Mouse (Mus musculus): ENCODE results near the gene Gpatch4.
A peak's percentile ranks its signal among the peaks of the same experiment; 100 is the strongest.

Gpatch4 gene

GRCm38 (mm10) chr3:88090616-88091015 lies 47.7 kb downstream of the Gpatch4 start:
- no peak for DNase-seq (ENCODE audit: extremely low read depth, insufficient read length, low spot score)

- DNase-seq (ENCODE audit: extremely low read depth, insufficient read length, low spot score) = no peak
Measured at GRCm38 (mm10) chr3:88094126-88094525, 51.2 kb downstream of the Gpatch4 start.

DNA sequence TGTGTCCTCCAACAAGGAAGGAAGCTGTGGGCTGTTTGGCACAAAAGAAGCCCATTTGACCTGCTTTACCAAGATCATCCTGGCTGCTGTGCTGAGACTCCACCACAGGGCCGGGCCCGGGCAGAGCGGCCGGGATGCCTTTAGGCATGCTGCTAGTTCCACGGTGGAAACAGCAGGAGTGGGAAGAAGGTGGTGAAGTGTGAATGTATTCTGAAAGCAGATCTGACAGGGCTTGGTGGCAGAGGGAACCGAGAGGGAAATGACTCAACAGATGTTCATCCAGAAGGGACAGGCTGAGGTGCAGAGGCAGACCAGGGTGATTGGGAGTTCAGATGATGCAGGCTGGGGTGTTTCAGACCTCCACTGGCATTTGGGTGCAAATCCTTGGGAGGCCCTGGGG lies 54.8 kb downstream of the Gpatch4 start:
- peak; percentile 34 for DNase-seq (ENCODE audit: extremely low read depth, insufficient read length, low spot score)

DNA sequence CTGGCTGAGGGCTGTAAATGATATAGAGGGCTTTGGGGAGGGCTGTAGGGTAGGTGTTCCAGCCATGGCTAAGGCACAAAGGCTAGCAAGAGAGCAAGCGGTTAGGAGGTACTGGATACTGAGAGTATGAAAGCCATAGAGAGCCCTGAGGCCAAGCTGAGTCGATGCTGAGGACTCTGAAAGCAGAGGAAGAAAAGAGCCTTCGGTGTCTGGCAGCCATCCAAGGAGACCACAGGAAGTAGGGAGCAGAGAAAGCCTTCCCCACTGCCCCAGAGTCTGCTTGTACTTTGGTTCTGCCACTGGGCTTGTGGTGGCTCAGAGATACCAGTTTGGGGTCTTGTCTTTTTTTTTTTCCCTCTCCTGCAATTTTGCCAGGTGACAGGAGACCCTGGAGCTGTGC lies 57.3 kb downstream of the Gpatch4 start:
- DNase-seq (ENCODE audit: extremely low read depth, insufficient read length, low spot score) = no peak

DNA sequence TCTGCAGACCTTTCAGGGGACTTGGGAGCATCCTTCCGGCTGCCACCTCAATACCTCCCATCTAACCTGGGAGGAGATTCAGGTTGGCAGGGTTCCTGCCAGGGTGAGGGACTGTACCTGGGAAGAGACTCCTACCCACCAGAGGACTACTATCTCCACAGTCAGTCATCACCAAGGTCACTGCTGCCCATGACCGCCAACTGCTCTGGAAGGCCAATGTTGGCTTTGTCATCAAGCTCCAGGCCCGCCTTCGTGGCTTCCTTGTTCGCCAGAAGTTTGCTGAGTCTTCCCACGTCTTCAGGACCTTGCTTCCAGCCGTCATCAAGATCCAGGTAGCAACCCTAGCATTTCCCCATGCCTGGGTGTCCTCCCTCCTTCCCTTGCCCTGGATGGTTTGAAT lies 58.8 kb downstream of the Gpatch4 start:
- no peak for DNase-seq (ENCODE audit: extremely low read depth, insufficient read length, low spot score)

- DNase-seq (ENCODE audit: extremely low read depth, insufficient read length, low spot score) = no peak
Measured at GRCm38 (mm10) chr3:88102196-88102595, 59.3 kb downstream of the Gpatch4 start.

DNA sequence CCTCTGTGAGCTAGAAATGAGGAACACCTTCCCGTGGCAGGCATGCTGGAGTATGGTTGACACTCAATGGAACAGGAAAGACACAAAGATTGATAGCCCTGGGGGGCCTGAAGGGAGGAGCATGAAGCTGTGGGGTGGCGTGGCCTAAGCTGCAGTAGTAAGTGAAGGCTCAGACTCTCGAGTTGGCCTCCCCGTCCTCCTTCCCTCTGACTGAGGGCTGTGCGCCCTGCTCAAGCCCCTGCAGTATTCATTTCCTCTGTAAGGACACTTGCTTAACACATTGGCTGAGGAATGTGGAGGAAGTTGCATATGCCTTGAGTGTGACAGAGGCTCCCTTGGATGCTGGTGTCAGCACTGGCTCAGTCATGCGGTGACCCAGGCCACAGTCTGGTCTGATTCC lies 59.7 kb downstream of the Gpatch4 start:
- DNase-seq (ENCODE audit: extremely low read depth, insufficient read length, low spot score) = no peak

Data from 3134 (cell line).